Mouse (Mus musculus) heart, adult 2 months (tissue): ENCODE data around the gene Tbc1d2b.

Experiments
- CTCF ChIP-seq: fragments of 200-600 bp; IDR thresholded peaks from 2 replicates; pipeline ENCODE4 v1.8.1; 2022; ENCODE audit warnings: antibody characterized with exemption, mild to moderate bottlenecking, moderate library complexity
- POLR2A ChIP-seq: fragments of 200-500 bp; IDR thresholded peaks from 2 replicates; pipeline ENCODE4 v1.6.1; 2011; ENCODE audit warnings: mild to moderate bottlenecking, low read depth, low read length, control low read depth; ENCODE audit not compliant: insufficient read depth

- TF ChIP-seq POLR2A: no peak
- no peak for TF ChIP-seq CTCF
Observed at GRCm38 (mm10) chr9:90189391-90189790, 81.2 kb downstream of the Tbc1d2b start.
